Comparison of ENCODE assay signal across 13 mouse cellular contexts in the genomic region with DNA sequence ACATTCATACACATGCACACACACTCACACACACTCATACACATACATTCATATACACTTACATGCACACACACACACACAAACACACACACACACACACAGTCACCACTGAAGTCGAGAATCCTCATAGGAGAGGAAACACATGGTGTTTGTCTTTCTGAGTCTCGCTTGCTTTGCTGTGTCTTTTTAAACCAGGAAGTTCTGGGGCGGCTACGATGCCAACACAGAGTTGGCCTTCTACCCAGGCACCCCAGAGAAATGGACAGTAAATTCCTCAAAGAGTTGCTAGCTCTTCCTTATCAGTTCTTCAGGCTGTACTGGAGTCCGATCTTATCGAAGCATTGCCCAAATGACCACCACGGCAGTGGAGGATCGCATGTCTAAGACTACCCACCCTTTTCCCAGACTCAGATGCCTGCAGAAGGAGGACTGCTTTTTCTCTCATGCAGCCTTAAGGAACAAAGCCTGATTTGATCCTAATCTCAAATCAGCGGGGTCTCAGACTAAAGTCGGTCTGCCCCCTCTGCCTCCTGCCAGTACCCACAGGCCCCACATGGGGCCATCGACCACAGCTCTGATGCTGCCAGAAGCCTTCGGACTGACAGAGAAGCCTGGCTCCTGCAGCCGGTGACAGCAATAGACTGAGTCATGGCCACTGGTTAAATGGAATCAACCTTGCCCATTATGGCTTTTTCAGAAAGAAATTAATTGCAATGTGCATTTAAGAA. TPM values are rescaled to one million over a fixed set of nuclear protein-coding genes. Genes with fewer than 3 reads are reported as not detected.
DNase-seq lines count a peak whose midpoint lies in the region; ATAC-seq and TF ChIP-seq lines count a peak whose summit lies in the region.
"Had no signal": no experiment of that assay in that cellular context is flagged by ENCODE, and none has a peak within 500 bp of the region (broad histone marks: within the 10 kb centered on the region; RNA-seq: fewer than 3 reads in every experiment).

No protein-coding gene starts in this region.

- H3K79me2 ChIP-seq in C2C12 (ENCODE audit: control insufficient read depth, insufficient read depth), result no peaks in the 10 kb centered on the region

- no peak overlapping the region for H3K27ac ChIP-seq in midbrain, embryonic 14.5 days (replicated peaks; ENCODE audit: low read depth, low read length)
- H3K27ac ChIP-seq in limb, embryonic 10.5 days, result no peak overlapping the region
- H3K27ac ChIP-seq: embryonic facial prominence, embryonic 15.5 days; left cerebral cortex, adult 2 months; liver, embryonic 14.5 days had no signal

- no peak overlapping the region for H3K4me2 ChIP-seq in midbrain, embryonic 14.5 days (ENCODE audit: low read length)
- H3K4me2 ChIP-seq: embryonic facial prominence, embryonic 15.5 days had no signal

- TF ChIP-seq CTCF in C2C12 (IDR thresholded peaks at IDR 0.05; ENCODE audit: control insufficient read depth, insufficient read depth, insufficient read length), result no peak

- H3K36me3 ChIP-seq in C2C12 (ENCODE audit: control insufficient read depth, insufficient read depth), result no peaks in the 10 kb centered on the region
- no peaks in the 10 kb centered on the region for H3K36me3 ChIP-seq in midbrain, embryonic 14.5 days (ENCODE audit: control insufficient read depth, insufficient read depth, low read length)
- no peaks in the 10 kb centered on the region for H3K36me3 ChIP-seq in limb, embryonic 10.5 days
- H3K36me3 ChIP-seq: embryonic facial prominence, embryonic 15.5 days had no signal

- H3K27me3 ChIP-seq in C2C12 (ENCODE audit: control insufficient read depth, insufficient read depth, insufficient read length), result no peaks in the 10 kb centered on the region
- H3K27me3 ChIP-seq in midbrain, embryonic 14.5 days (ENCODE audit: control insufficient read depth, insufficient read depth, low read length), result no peaks in the 10 kb centered on the region
- H3K27me3 ChIP-seq in limb, embryonic 10.5 days (ENCODE audit: low read depth, poor library complexity, severe bottlenecking), result no peaks in the 10 kb centered on the region
- H3K27me3 ChIP-seq: embryonic facial prominence, embryonic 15.5 days had no signal

- peaks cover 10% of the 10 kb centered on the region for H3K4me1 ChIP-seq in midbrain, embryonic 14.5 days (ENCODE audit: control insufficient read depth, insufficient read depth, low read length)
- peaks cover 10% of the 10 kb centered on the region; the same call in 1 of the 2 replicates for H3K4me1 ChIP-seq in limb, embryonic 10.5 days

- H3K9me3 ChIP-seq in midbrain, embryonic 14.5 days (ENCODE audit: control insufficient read depth, low read length), result no peaks in the 10 kb centered on the region
- no peaks in the 10 kb centered on the region for H3K9me3 ChIP-seq in limb, embryonic 10.5 days (replicated peaks)
- H3K9me3 ChIP-seq: embryonic facial prominence, embryonic 15.5 days had no signal

- no peak overlapping the region for H3K4me3 ChIP-seq in C2C12 (ENCODE audit: insufficient read depth, poor library complexity, severe bottlenecking)
- H3K4me3 ChIP-seq in midbrain, embryonic 14.5 days (replicated peaks; ENCODE audit: low read depth, low read length), result no peak overlapping the region
- H3K4me3 ChIP-seq in limb, embryonic 10.5 days, result no peak overlapping the region
- H3K4me3 ChIP-seq: embryonic facial prominence, embryonic 15.5 days; left cerebral cortex, adult 2 months had no signal

- ATAC-seq in hematopoietic stem cell, adult 5-6 weeks (replicated peaks in 1 of 2; ENCODE audit: insufficient read depth in 1 of 2, low FRiP score in 2 of 2, low TSS enrichment in 1 of 2, low read depth in 1 of 2, poor library complexity in 2 of 2, severe bottlenecking in 2 of 2), result peak; percentile 67 to 80
- no peak for ATAC-seq in midbrain, embryonic 14.5 days (ENCODE audit: low FRiP score, low TSS enrichment)

- intact Hi-C loops in heart, postnatal 10 days (cut with DNase I), result no loop called here

- no peaks in the 10 kb centered on the region for H3K79me3 ChIP-seq in C2C12 (ENCODE audit: low read depth)

- H3K9ac ChIP-seq in midbrain, embryonic 14.5 days (replicated peaks; ENCODE audit: low read length), result 0 out of 2 replicates have a peak overlapping the region, but pooled peaks have one; percentile 16
- H3K9ac ChIP-seq: embryonic facial prominence, embryonic 15.5 days; liver, embryonic 14.5 days had no signal

- H3ac ChIP-seq in C2C12 (ENCODE audit: control insufficient read depth, insufficient read length, low read depth), result no peak overlapping the region

- peak; percentile 66 for DNase-seq in heart, adult 11 months
- DNase-seq in heart, postnatal 10 days, result no peak
- peak; percentile 52 for DNase-seq in midbrain, embryonic 14.5 days
- DNase-seq in layer of hippocampus, postnatal 36 days, result no peak
- DNase-seq in limb, embryonic 10.5 days (ENCODE audit: low spot score), result no peak
- no peak for DNase-seq in spleen, postnatal 14 days (ENCODE audit: low spot score in 2 of 2)
- DNase-seq: cerebellum, adult 8-10 months; kidney, postnatal 36 days had no signal

- WGBS in midbrain, embryonic 14.5 days, result 40% methylated on average over 13 of the region's 13 CpGs
- WGBS in limb, embryonic 10.5 days, result 70% methylated on average over 13 of the region's 13 CpGs

TF ChIP-seq in C2C12, 6 proteins besides CTCF, POLR2A, EP300 and RAD21:
- TF ChIP-seq FOSL1 (IDR thresholded peaks at IDR 0.05; ENCODE audit: insufficient read depth, low read length, poor library complexity, severe bottlenecking) (no peak), MAX (IDR thresholded peaks at IDR 0.05) (no peak), MYOD1 (IDR thresholded peaks at IDR 0.05; ENCODE audit: control insufficient read depth, insufficient read length, low read depth) (peak; percentile 12)

RNA-seq across cellular contexts. Expression of gene Sult6b2, which starts 11.9 kb away (rescaled TPM):
- total RNA-seq in heart, postnatal 10 days (2021), result not detected
- polyA plus RNA-seq in C2C12 (2012; fragmentation: generic; extraction: Trizol), result not detected
- not detected in 2 replicates for total RNA-seq in hematopoietic stem cell, adult 5-6 weeks (2017)
- polyA plus RNA-seq in midbrain, embryonic 14.5 days (2014; fragmentation: Nextera tagmentation; extraction: Ambion mirVana), result 0.32 TPM in 1 of 2 replicates, not detected in the other
- total RNA-seq in layer of hippocampus, postnatal 36 days (2021), result not detected
- polyA plus RNA-seq in limb, embryonic 10.5 days (2016; fragmentation: Nextera tagmentation; extraction: Ambion mirVana), result not detected in 2 replicates
- total RNA-seq: left cerebral cortex, adult 2 months had no signal
- polyA plus RNA-seq: embryonic facial prominence, embryonic 15.5 days; liver, embryonic 14.5 days had no signal

RNA-seq across cellular contexts. Expression of gene Cmas, which starts 35.9 kb away (rescaled TPM):
- 10 to 100 TPM; 36.5 to 41.0 TPM for total RNA-seq in heart, postnatal 10 days (2021)
- 34.1 TPM for polyA plus RNA-seq in C2C12 (2012; fragmentation: generic; extraction: Trizol)
- 78.5 and 109 TPM in 2 replicates for total RNA-seq in hematopoietic stem cell, adult 5-6 weeks (2017)
- 228 and 230 TPM in 2 replicates for polyA plus RNA-seq in midbrain, embryonic 14.5 days (2014; fragmentation: Nextera tagmentation; extraction: Ambion mirVana)
- total RNA-seq in layer of hippocampus, postnatal 36 days (2021), result 100 to 1,000 TPM in 1 of 2 experiments, 10 to 100 TPM in 1; 93.1 to 101 TPM
- 65.1 and 70.4 TPM in 2 replicates for polyA plus RNA-seq in limb, embryonic 10.5 days (2016; fragmentation: Nextera tagmentation; extraction: Ambion mirVana)

Comparison
In these comparisons a context has a peak if more than half of its experiments do, and no peak if none do; other contexts are left out.
1. DNase-seq: peak in heart, adult 11 months (single experiment) and midbrain, embryonic 14.5 days (single experiment); none in heart, postnatal 10 days (0 of 2), layer of hippocampus, postnatal 36 days (0 of 2), limb, embryonic 10.5 days (single experiment) and spleen, postnatal 14 days (0 of 2).